Mouse (Mus musculus): ENCODE data around the gene Gpr68.

DNA sequence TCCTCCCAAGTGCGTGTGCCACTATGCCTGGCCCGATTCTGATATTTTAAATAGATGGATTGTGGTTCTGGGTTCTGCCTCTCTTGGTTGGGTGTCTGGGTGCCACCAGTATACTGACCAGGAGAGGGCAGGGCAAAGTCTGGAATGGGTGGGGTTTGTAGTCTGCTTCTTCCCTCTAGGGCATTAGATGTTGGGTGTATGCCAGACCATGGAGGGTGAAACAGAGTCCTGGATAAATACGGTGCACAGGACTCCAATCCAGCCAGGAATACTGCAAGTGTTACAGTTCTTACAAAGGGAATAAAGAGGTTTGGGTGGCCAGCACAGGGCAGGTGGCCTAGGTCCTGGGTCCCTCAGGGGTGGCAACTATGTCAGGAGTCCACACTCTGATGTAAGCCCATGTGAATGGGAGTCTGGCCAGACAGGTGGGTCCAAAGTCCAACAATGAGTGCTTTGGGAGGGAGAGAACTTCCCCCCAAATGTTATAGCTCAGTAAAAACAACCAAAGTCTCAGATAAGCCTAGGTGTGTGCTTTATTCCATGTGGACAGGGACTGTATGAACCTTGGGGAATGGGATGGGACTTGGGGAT lies 45.0 kb downstream of the Gpr68 start:
- no peak for TF ChIP-seq CTCF (IDR thresholded peaks at IDR 0.05; ENCODE audit: borderline replicate concordance, insufficient read depth, low read length)
- TF ChIP-seq POLR2A (IDR thresholded peaks at IDR 0.05; ENCODE audit: low read depth, low read length) = no peak
